Mouse (Mus musculus) thymus, adult 2 months (tissue): ENCODE measurements around the gene Gatad2b.

ENCODE experiments used
- CTCF ChIP-seq: fragments of 200-500 bp; IDR thresholded peaks from 2 replicates; pipeline ENCODE4 v1.5.1; 2012; ENCODE audit warnings: mild to moderate bottlenecking, control low read depth, low read length, moderate library complexity, borderline replicate concordance; ENCODE audit not compliant: control insufficient read depth, poor library complexity, insufficient read depth; ENCODE audit errors: extremely low read depth
- POLR2A ChIP-seq: fragments of 200-500 bp; IDR thresholded peaks from 2 replicates; pipeline ENCODE4 v1.6.1; 2012; ENCODE audit warnings: mild to moderate bottlenecking, low read length, control low read depth, moderate library complexity; ENCODE audit not compliant: control insufficient read depth, poor library complexity, insufficient read depth; ENCODE audit errors: extremely low read depth

DNA sequence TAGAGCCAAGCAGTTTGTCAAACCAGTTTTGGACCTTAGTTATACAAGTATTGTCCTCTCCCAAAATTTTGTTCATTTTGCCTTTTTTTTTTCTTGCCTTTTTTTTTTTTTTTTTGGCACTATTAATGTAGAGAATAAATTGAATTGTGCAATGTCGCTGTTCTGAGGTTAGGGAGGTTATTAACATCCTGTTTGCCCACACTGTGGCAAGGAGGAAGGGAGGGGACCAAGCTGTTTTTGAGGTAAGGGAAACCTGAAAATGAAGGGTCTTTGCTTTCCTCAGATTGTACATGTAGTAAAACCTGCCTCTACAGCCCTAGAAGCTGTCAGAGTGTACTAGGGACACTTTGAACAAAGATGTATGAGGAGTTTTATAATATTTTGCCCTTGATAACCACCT is 66.3 kb downstream of the Gatad2b start:
- TF ChIP-seq CTCF (no peak), POLR2A (no peak)
